Mouse (Mus musculus): ENCODE results near the gene Jmjd7.

DNA sequence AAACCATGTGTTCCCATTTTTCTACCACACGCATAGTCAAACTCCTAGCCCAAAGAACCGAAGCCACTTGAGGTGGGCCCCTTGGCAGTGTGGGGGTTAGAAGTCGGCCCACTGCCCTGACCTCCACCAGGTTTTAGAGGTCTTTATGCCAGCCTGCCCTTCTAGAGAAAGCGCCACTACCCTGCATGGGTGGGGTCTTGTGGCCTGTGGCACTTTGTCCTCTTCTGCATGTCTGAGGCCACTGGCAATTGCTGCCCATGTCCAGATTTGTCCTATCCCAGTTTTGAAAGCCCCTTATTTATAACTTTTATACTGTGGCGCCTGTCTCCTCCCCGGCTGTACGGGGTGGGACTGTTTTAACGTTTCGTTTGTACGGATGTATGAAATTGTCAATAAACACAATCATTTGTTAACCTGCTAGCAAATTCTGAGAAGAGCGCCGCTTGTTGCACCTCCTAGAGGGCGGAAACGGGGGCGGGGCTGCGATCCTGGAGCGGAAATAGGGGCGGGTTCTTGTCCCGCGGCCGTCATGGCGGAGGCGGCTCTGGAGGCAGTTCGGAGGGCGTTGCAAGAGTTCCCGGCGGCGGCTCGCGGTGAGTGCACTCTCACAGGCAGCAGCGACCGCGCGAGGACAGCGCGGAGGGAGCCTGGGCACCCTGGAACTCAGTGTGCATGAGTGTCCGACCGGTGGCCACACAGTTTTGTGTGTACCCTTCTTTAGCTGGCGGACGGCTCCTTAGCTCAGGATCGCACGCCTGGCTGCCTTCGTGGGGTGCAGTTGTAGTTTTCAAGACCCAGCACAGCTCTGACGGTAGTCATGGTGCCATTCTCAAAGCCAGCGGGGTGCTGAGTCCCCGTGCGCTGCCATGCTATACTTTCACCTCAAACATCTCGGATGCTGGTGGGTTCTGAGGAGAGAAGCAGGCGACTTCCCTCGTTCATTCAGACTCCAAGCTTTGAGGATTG lies at the start of gene Jmjd7, which contains the start of gene Gm28042:
- TF ChIP-seq POLR2A (IDR thresholded peaks at IDR 0.05; ENCODE audit: insufficient read depth, low read length), result no peak
- no peak for TF ChIP-seq CTCF (IDR thresholded peaks at IDR 0.05; ENCODE audit: low read depth, low read length)
